Mouse (Mus musculus) lung, embryonic 14.5 days (tissue): ENCODE results near the gene Lrrc4b. TPM values are rescaled to one million over a fixed set of nuclear protein-coding genes. Genes with fewer than 3 reads are reported as not detected.

ENCODE experiments used
- ATAC-seq: fragments of 200-750 bp; cut with Nextera tagmentation; 2 replicates; pipeline ENCODE4 v1.8.0; 2017; ENCODE audit warnings: mild to moderate bottlenecking, moderate TSS enrichment, moderate library complexity; ENCODE audit not compliant: insufficient read depth
- DNase-seq: peaks from one replicate; pipeline ENCODE4 v3.0.0-alpha.2; 2015
- H3K27ac ChIP-seq: fragments of 300-500 bp; sonication (generic); 2 replicates; pipeline ENCODE4 v1.5.1; 2014; ENCODE audit warnings: low read depth, mild to moderate bottlenecking, moderate library complexity
- H3K27me3 ChIP-seq: fragments of 300-500 bp; sonication (generic); 2 replicates; pipeline ENCODE4 v1.6.1; 2014; ENCODE audit warnings: low read length, control low read depth; ENCODE audit not compliant: insufficient read depth
- H3K36me3 ChIP-seq: fragments of 300-500 bp; sonication (generic); 2 replicates; pipeline ENCODE4 v1.6.1; 2014; ENCODE audit warnings: control low read depth; ENCODE audit not compliant: insufficient read depth
- H3K4me1 ChIP-seq: fragments of 300-500 bp; sonication (generic); 2 replicates; pipeline ENCODE4 v1.6.1; 2014; ENCODE audit warnings: antibody characterized with exemption, control low read depth; ENCODE audit not compliant: insufficient read depth
- H3K4me2 ChIP-seq: fragments of 300-500 bp; sonication (generic); 2 replicates; pipeline ENCODE4 v1.6.1; 2014; ENCODE audit warnings: mild to moderate bottlenecking
- H3K4me3 ChIP-seq: fragments of 300-500 bp; sonication (generic); 2 replicates; pipeline ENCODE4 v1.5.1; 2014; ENCODE audit warnings: low read depth, low read length
- H3K9ac ChIP-seq: fragments of 300-500 bp; sonication (generic); 2 replicates; pipeline ENCODE4 v1.6.1; 2014
- H3K9me3 ChIP-seq: fragments of 300-500 bp; sonication (generic); 2 replicates; pipeline ENCODE4 v1.6.1; 2016; ENCODE audit warnings: low read depth, low read length, control low read depth
- CTCF ChIP-seq: IDR thresholded peaks from 2 replicates; pipeline ENCODE4 v1.5.1; 2016; ENCODE audit warnings: antibody characterized with exemption, low read depth
- WGBS: fragments of 180-500 bp; shearing (Covaris S2); extraction: QIAGEN DNeasy Blood & Tissue Kit; methylation state at CpG from one replicate; pipeline ENCODE4 v1.1.7; 2014; 5-methylcytosine and 5-hydroxymethylcytosine counted together
- polyA plus RNA-seq: library from polyadenylated mRNA; unstranded; fragments of >200 nt; fragmentation: Nextera tagmentation; extraction: Ambion mirVana; gene quantifications from 2 replicates; pipeline ENCODE4 v1.2.1, GENCODE M21; 2014

Lrrc4b gene
- polyA plus RNA-seq, 1 experiment from 2014 or later, result 1.5 TPM

GRCm38 (mm10) chr7:44393284-44393683 lies 35.5 kb upstream of the Lrrc4b start:
- 85% methylated on average over 17 of the region's 17 CpGs for WGBS
- Histone ChIP-seq H3K4me1 (no peaks in the 10 kb centered on the region), H3K4me2 (no peak overlapping the region), H3K27ac (no peak overlapping the region), H3K4me3 (no peak overlapping the region), H3K9ac (no peak overlapping the region), H3K36me3 (no peaks in the 10 kb centered on the region), H3K27me3 (no peaks in the 10 kb centered on the region; the same call in 1 of the 2 replicates), H3K9me3 (no peaks in the 10 kb centered on the region)
- TF ChIP-seq CTCF, result no peak
- DNase-seq (no peak), ATAC-seq (no peak)

DNA sequence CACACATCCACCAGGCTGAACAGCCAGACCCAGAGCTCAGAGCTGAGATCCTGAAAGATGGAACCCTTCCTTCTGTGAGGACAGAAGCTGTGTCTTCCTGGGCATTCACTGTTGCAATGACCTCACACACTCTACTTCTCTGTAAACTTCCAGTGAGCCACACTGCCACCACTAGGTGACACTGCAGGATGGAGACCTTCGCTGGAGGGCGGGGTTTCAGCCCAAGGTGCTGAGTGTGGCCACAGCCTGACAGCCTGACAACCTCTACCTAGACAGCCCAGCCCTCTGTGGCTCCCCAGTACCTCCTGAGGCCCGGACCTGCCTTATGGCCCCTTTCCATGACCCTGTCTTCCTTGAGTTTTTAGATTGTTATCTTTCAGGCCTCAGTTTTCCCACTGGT lies 30.2 kb upstream of the Lrrc4b start:
- no peak overlapping the region for H3K9ac ChIP-seq
- no peaks in the 10 kb centered on the region for H3K4me1 ChIP-seq
- TF ChIP-seq CTCF, result peak; percentile 77
- no peaks in the 10 kb centered on the region for H3K27me3 ChIP-seq
- H3K36me3 ChIP-seq, result no peaks in the 10 kb centered on the region
- peak; percentile 58 for ATAC-seq
- H3K9me3 ChIP-seq, result no peaks in the 10 kb centered on the region
- no peak overlapping the region for H3K4me2 ChIP-seq
- no peak overlapping the region for H3K27ac ChIP-seq
- WGBS, result 6% methylated on average over 3 of the region's 3 CpGs
- H3K4me3 ChIP-seq, result no peak overlapping the region
- DNase-seq, result peak; percentile 71

GRCm38 (mm10) chr7:44401673-44402072 lies 27.1 kb upstream of the Lrrc4b start:
- no peaks in the 10 kb centered on the region for H3K4me1 ChIP-seq
- H3K27me3 ChIP-seq, result no peaks in the 10 kb centered on the region
- WGBS, result 58% methylated on average over 6 of the region's 6 CpGs
- ATAC-seq, result no peak
- no peak overlapping the region for H3K27ac ChIP-seq
- H3K9ac ChIP-seq, result no peak overlapping the region
- H3K36me3 ChIP-seq, result no peaks in the 10 kb centered on the region
- DNase-seq, result no peak
- H3K9me3 ChIP-seq, result no peaks in the 10 kb centered on the region
- no peak overlapping the region for H3K4me2 ChIP-seq
- no peak for TF ChIP-seq CTCF
- no peak overlapping the region for H3K4me3 ChIP-seq

GRCm38 (mm10) chr7:44405346-44406014 lies 23.3 kb upstream of the Lrrc4b start:
- peak overlapping the region; percentile 59 for H3K4me2 ChIP-seq
- H3K27me3 ChIP-seq, result no peaks in the 10 kb centered on the region
- H3K36me3 ChIP-seq, result no peaks in the 10 kb centered on the region
- 3% methylated on average over 27 of the region's 27 CpGs for WGBS
- ATAC-seq, result peak; percentile 96
- H3K4me3 ChIP-seq, result peak overlapping the region; percentile 31
- H3K4me1 ChIP-seq, result no peaks in the 10 kb centered on the region
- TF ChIP-seq CTCF, result 0 out of 2 replicates have a peak, but pooled peaks have one; percentile 11
- peak; percentile 100 for DNase-seq
- H3K9ac ChIP-seq, result no peak overlapping the region
- no peaks in the 10 kb centered on the region for H3K9me3 ChIP-seq
- peak overlapping the region; percentile 63; the same call in 1 of the 2 replicates for H3K27ac ChIP-seq

- TF ChIP-seq CTCF, result no peak
- Histone ChIP-seq H3K27me3 (no peaks in the 10 kb centered on the region), H3K36me3 (no peaks in the 10 kb centered on the region), H3K4me1 (no peaks in the 10 kb centered on the region), H3K4me3 (no peak overlapping the region), H3K27ac (no peak overlapping the region), H3K9me3 (no peaks in the 10 kb centered on the region), H3K4me2 (no peak overlapping the region), H3K9ac (no peak overlapping the region)
- DNase-seq (no peak), ATAC-seq (peak; percentile 65; the same call in 1 of the 2 replicates)
- 2% methylated on average over 5 of the region's 5 CpGs for WGBS
Measured at GRCm38 (mm10) chr7:44406015-44406355, 22.8 kb upstream of the Lrrc4b start.

DNA sequence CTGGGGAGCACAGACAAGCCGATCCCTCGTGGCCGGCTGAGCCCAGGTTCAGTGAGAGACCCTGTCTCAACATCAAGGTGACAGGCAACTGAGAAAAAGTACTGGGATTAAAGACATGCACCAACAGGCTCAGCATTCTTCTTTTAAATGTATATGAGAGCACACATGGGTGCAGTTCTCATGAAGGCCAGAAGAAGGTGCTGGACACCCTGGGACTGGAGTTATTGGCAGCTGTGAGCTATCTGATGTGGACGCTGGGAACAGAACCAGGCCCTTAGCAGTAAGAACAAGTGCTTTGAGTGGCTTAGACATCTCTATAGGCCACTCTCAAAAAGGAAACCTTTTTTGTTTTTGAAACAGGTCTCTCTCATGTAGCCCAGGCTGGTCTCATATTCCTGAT lies 17.7 kb upstream of the Lrrc4b start:
- ATAC-seq, result no peak
- no peak for DNase-seq
- H3K4me3 ChIP-seq, result no peak overlapping the region
- no peak; the same call in 1 of the 2 replicates for TF ChIP-seq CTCF
- H3K27me3 ChIP-seq, result no peaks in the 10 kb centered on the region
- no peak overlapping the region for H3K9ac ChIP-seq
- no peak overlapping the region for H3K4me2 ChIP-seq
- H3K36me3 ChIP-seq, result no peaks in the 10 kb centered on the region
- 73% methylated on average over 4 of the region's 4 CpGs for WGBS
- no peaks in the 10 kb centered on the region for H3K9me3 ChIP-seq
- no peak overlapping the region for H3K27ac ChIP-seq
- no peaks in the 10 kb centered on the region for H3K4me1 ChIP-seq

- no peak overlapping the region for H3K4me3 ChIP-seq
- no peak overlapping the region for H3K9ac ChIP-seq
- no peaks in the 10 kb centered on the region for H3K36me3 ChIP-seq
- no peaks in the 10 kb centered on the region for H3K9me3 ChIP-seq
- DNase-seq, result peak; percentile 83
- TF ChIP-seq CTCF, result no peak
- no peak overlapping the region for H3K27ac ChIP-seq
- no peaks in the 10 kb centered on the region for H3K4me1 ChIP-seq
- 54% methylated on average over 6 of the region's 6 CpGs for WGBS
- no peak overlapping the region for H3K4me2 ChIP-seq
- ATAC-seq, result peak; percentile 84
- H3K27me3 ChIP-seq, result no peaks in the 10 kb centered on the region
Measured at GRCm38 (mm10) chr7:44413307-44413706, 15.5 kb upstream of the Lrrc4b start.

DNA sequence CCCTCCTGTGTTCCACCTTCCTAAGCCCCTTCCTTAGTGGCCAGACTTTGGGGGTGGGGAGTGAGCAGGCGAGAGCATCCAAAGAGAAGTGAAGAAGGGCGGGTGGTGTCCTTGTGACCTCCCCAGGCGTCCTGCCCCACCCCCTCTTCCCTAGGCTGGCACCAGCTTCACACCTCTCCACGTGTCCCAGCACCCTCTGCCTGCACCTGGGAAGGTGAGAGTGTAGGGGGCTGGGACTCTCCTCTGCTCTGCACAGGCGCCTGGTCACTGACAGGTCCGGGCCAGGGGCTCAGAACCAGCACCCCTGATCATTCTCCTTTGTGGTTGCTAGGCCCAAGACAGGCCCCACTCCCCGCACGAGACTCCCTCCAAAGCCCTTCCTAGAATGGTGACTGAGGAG lies 1.2 kb upstream of the Lrrc4b start:
- H3K9ac ChIP-seq, result no peak overlapping the region
- H3K4me3 ChIP-seq, result peak overlapping the region; percentile 45; the same call in 1 of the 2 replicates
- peak overlapping the region; percentile 76 for H3K4me2 ChIP-seq
- no peak for ATAC-seq
- DNase-seq, result no peak
- WGBS, result 7% methylated on average over 8 of the region's 8 CpGs
- no peak for TF ChIP-seq CTCF
- H3K27me3 ChIP-seq, result peaks cover 51% of the 10 kb centered on the region
- no peak overlapping the region for H3K27ac ChIP-seq
- H3K36me3 ChIP-seq, result no peaks in the 10 kb centered on the region
- H3K4me1 ChIP-seq, result no peaks in the 10 kb centered on the region
- no peaks in the 10 kb centered on the region for H3K9me3 ChIP-seq
